Mouse (Mus musculus): ENCODE data around the gene Nfkbia.

DNA sequence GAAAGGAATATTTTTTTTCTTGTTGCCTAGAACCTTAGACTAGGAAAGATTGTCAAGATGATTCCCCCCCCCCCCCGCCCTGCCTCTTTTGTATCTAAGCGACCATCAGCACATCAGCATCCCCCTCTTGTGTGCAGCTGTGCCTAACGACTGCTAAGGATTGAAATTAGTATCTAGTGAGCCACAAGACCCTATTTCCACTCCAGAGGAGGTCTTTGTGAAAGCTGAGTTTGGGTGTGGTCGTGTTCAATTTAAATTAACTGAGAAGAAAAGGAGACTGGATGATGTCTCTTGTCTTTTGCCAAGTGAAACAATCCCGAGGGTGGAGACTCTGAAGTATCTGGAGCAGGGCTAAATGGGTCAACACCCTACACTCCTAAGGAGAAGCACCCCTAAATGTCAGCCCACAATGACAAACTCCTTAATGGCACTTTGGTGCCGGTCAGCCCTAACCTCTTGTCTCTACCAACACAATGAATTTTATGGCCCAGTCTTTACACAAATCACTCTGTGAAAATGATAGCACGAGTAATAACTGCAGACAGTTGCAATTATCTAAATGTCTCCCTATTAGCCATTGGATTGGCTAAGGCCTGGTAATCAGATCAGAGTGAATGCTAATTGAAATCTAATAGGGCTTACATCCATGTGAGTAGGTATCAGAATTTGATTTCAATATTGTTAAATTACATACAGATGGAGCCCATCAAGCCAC is 13.0 kb upstream of the Nfkbia start:
- TF ChIP-seq CTCF (IDR thresholded peaks at IDR 0.05; ENCODE audit: low read depth) (no peak), EP300 (IDR thresholded peaks at IDR 0.05; ENCODE audit: low read depth) (no peak)
